Comparison of ENCODE assay signal across 29 mouse cellular contexts in the genomic region with DNA sequence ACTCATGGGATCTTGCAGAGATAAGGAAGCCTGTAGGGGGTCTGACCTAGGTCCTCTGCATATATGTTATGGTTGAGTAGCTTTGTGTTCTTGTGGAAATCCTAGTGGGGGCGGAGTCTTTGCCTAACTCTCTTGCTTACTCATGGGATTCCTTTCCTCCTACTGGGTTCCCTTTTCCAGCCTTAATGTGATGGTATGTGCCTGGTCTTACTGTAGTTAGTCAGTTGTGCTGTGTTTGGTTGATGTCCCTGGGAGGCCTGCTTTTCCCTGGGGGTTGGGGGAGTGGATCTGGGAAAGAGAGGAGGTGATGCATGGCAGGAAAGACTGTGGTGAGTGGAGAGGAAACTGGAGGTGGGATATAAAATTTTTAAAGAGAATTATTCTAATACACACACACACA. TPM values are rescaled to one million over a fixed set of nuclear protein-coding genes. Genes with fewer than 3 reads are reported as not detected.
DNase-seq lines count a peak whose midpoint lies in the region; TF ChIP-seq lines count a peak whose summit lies in the region.
"Had no signal": no experiment of that assay in that cellular context is flagged by ENCODE, and none has a peak within 500 bp of the region (broad histone marks: within the 10 kb centered on the region; RNA-seq: fewer than 3 reads in every experiment).

No protein-coding gene starts in this region.

- peaks cover 0 to 7% of the 10 kb centered on the region in 2 experiments for H3K36me3 ChIP-seq in CH12.LX (replicated peaks in 1 of 2; ENCODE audit: control insufficient read depth in 1 of 2, insufficient read depth in 1 of 2, low read length in 1 of 2)
- H3K36me3 ChIP-seq: embryonic facial prominence, embryonic 15.5 days; forebrain, embryonic 12.5 days; heart, embryonic 10.5 days; hindbrain, embryonic 12.5 days had no signal

- H3K4me3 ChIP-seq in CH12.LX (replicated peaks in 1 of 3; ENCODE audit: low read depth in 2 of 3, low read length in 2 of 3, poor library complexity in 1 of 3) = no peak overlapping the region
- no peak overlapping the region for H3K4me3 ChIP-seq in embryonic fibroblast, embryonic 13.5 days (ENCODE audit: insufficient read depth, low read length)
- H3K4me3 ChIP-seq: embryonic facial prominence, embryonic 15.5 days; forebrain, embryonic 12.5 days; heart, embryonic 10.5 days; hindbrain, embryonic 12.5 days had no signal

- H3K4me2 ChIP-seq in CH12.LX (ENCODE audit: insufficient read depth, low read depth, poor library complexity, severe bottlenecking) = peak overlapping the region; percentile 77
- H3K4me2 ChIP-seq: embryonic facial prominence, embryonic 15.5 days; forebrain, embryonic 12.5 days; hindbrain, embryonic 12.5 days had no signal

- in situ Hi-C loops in CH12.LX (cut with MboI; ENCODE audit: low pct_ligation_motif_present, low pct_unique_long_range_greater_than_20kb, low sequenced_read_pairs) = no loop called here

- no peaks in the 10 kb centered on the region for H3K9me3 ChIP-seq in CH12.LX (replicated peaks; ENCODE audit: low read length)
- H3K9me3 ChIP-seq: embryonic facial prominence, embryonic 15.5 days; forebrain, embryonic 12.5 days; heart, embryonic 10.5 days; hindbrain, embryonic 12.5 days had no signal

- peak overlapping the region; percentile 85 for H3K27ac ChIP-seq in CH12.LX (ENCODE audit: insufficient read depth, low read depth)
- H3K27ac ChIP-seq in embryonic fibroblast, embryonic 13.5 days (ENCODE audit: insufficient read depth, low read length) = peak overlapping the region; percentile 86
- H3K27ac ChIP-seq: embryonic facial prominence, embryonic 15.5 days; forebrain, embryonic 12.5 days; heart, embryonic 10.5 days; hindbrain, embryonic 12.5 days had no signal

- no peaks in the 10 kb centered on the region for H3K27me3 ChIP-seq in CH12.LX (replicated peaks)
- H3K27me3 ChIP-seq: embryonic facial prominence, embryonic 15.5 days; forebrain, embryonic 12.5 days; hindbrain, embryonic 12.5 days had no signal

- TF ChIP-seq POLR2A in CH12.LX (IDR thresholded peaks at IDR 0.05; ENCODE audit: low read depth, low read length) = no peak
- TF ChIP-seq POLR2A in embryonic fibroblast, embryonic 13.5 days (IDR thresholded peaks at IDR 0.05; ENCODE audit: low read depth, low read length) = 0 out of 2 replicates have a peak, but pooled peaks have one; percentile 18

- no peak for TF ChIP-seq RAD21 in CH12.LX (IDR thresholded peaks at IDR 0.05; ENCODE audit: low read depth, low read length)

- TF ChIP-seq EP300 in CH12.LX (IDR thresholded peaks at IDR 0.05; ENCODE audit: low read length) = no peak

- H3K9ac ChIP-seq in CH12.LX (ENCODE audit: insufficient read depth, low read depth) = peak overlapping the region; percentile 83
- H3K9ac ChIP-seq: embryonic facial prominence, embryonic 15.5 days; forebrain, embryonic 12.5 days; hindbrain, embryonic 12.5 days had no signal

- DNase-seq in CH12.LX (ENCODE audit: extremely low read depth) = no peak
- peak; percentile 80 for DNase-seq in NIH3T3 (ENCODE audit: low read depth)
- no peak for DNase-seq in adrenal gland, postnatal 25 days
- no peak for DNase-seq in spleen, postnatal 36 days (ENCODE audit: low spot score in 2 of 2)
- no peak for DNase-seq in adrenal gland, postnatal 10 days
- DNase-seq: adrenal gland, postnatal 14 days; B cell, adult 2 months; cerebellum, adult 11 months; cerebellum, adult 8-10 months; cerebellum, postnatal 14 days; embryo, embryonic 11 days; gastrocnemius, postnatal 10 days; heart, adult 18-20 months; heart, postnatal 10 days; heart, postnatal 4 days had no signal

- no peak for TF ChIP-seq CTCF in CH12.LX (conservative IDR thresholded peaks at IDR 0.05 in 1 of 2, IDR thresholded peaks at IDR 0.05 in 1 of 2; ENCODE audit: low read depth in 2 of 2, low read length in 2 of 2)
- no peak for TF ChIP-seq CTCF in embryonic fibroblast, embryonic 13.5 days (IDR thresholded peaks at IDR 0.05; ENCODE audit: borderline replicate concordance, insufficient read depth, low read length)

- dilution Hi-C loops in CH12.LX (cut with MboI; ENCODE audit: extremely low pct_ligation_motif_present, extremely low pct_unique_long_range_greater_than_20kb, low sequenced_read_pairs) = no loop called here

- H3K4me1 ChIP-seq in CH12.LX (ENCODE audit: control insufficient read depth in 1 of 2, insufficient read depth in 2 of 2) = peaks cover 19 to 78% of the 10 kb centered on the region in 2 experiments
- H3K4me1 ChIP-seq in embryonic fibroblast, embryonic 13.5 days (ENCODE audit: control insufficient read depth, insufficient read depth, low read length) = peaks cover 14% of the 10 kb centered on the region
- H3K4me1 ChIP-seq: forebrain, embryonic 12.5 days; heart, embryonic 10.5 days; hindbrain, embryonic 12.5 days had no signal

- H3K79me2 ChIP-seq in CH12.LX (replicated peaks; ENCODE audit: control insufficient read depth, extremely low read depth, insufficient read depth, poor library complexity, severe bottlenecking) = peaks cover 70% of the 10 kb centered on the region

TF ChIP-seq in CH12.LX, 34 proteins besides CTCF, POLR2A, EP300 and RAD21:
- TF ChIP-seq MYC (IDR thresholded peaks at IDR 0.05; ENCODE audit: low read depth, low read length) = no peak
- TF ChIP-seq CHD2 (IDR thresholded peaks at IDR 0.05; ENCODE audit: low read length) = no peak
- no peak for TF ChIP-seq ZC3H11A (IDR thresholded peaks at IDR 0.05; ENCODE audit: low read depth, low read length)
- no peak for TF ChIP-seq TBP (conservative IDR thresholded peaks at IDR 0.05; ENCODE audit: low read depth, low read length)
- TF ChIP-seq IRF4 (IDR thresholded peaks at IDR 0.05; ENCODE audit: low read depth, low read length) = no peak
- no peak for TF ChIP-seq HCFC1 (IDR thresholded peaks at IDR 0.05; ENCODE audit: low read depth, low read length)
- TF ChIP-seq KAT2A (IDR thresholded peaks at IDR 0.05; ENCODE audit: insufficient replicate concordance, low read length) = no peak
- TF ChIP-seq NRF1 (IDR thresholded peaks at IDR 0.05; ENCODE audit: low read depth, low read length) = no peak
- TF ChIP-seq TCF12 (IDR thresholded peaks at IDR 0.05; ENCODE audit: low read depth, low read length) = no peak
- no peak for TF ChIP-seq ELF1 (IDR thresholded peaks at IDR 0.05; ENCODE audit: low read depth, low read length)
- no peak for TF ChIP-seq UBTF (IDR thresholded peaks at IDR 0.05; ENCODE audit: low read depth, low read length)
- TF ChIP-seq NELFE (IDR thresholded peaks at IDR 0.05; ENCODE audit: low read depth, low read length) = no peak
- no peak for TF ChIP-seq E2F4 (IDR thresholded peaks at IDR 0.05; ENCODE audit: insufficient replicate concordance, low read depth, low read length)
- TF ChIP-seq SIN3A (IDR thresholded peaks at IDR 0.05; ENCODE audit: low read length) = no peak
- no peak for TF ChIP-seq JUN (IDR thresholded peaks at IDR 0.05; ENCODE audit: insufficient read depth, low read depth, low read length)
TF ChIP-seq in CH12.LX: peak in this region for 0.

RNA-seq across cellular contexts. Expression of a gene that starts 6.0 kb away (rescaled TPM):
- 24.8 and 29.7 TPM in 2 replicates for total RNA-seq in CH12.LX (2012; rRNA removed)
- 48.2 and 54.9 TPM in 2 replicates for total RNA-seq in CH12.LX (2014; rRNA removed)
- 37.9 and 40.6 TPM in 2 replicates for polyA plus RNA-seq in CH12.LX (2012; ENCODE audit: insufficient read length, low read depth)
- 30.6 and 40.5 TPM in 2 replicates for polyA plus RNA-seq in embryonic fibroblast, embryonic 13.5 days (2011; ENCODE audit: insufficient read length, low read depth, missing spikeins)
- total RNA-seq in adrenal gland, postnatal 25 days (2021) = 5.5 and 6.7 TPM in 2 replicates
- total RNA-seq in adrenal gland, postnatal 10 days (2021) = 1 to 10 TPM; 4.8 to 6.6 TPM
- total RNA-seq: MEL had no signal

RNA-seq across cellular contexts. Expression of a gene that starts 32.2 kb away (rescaled TPM):
- not detected in 2 replicates for total RNA-seq in CH12.LX (2012; rRNA removed)
- total RNA-seq in CH12.LX (2014; rRNA removed) = not detected in 2 replicates
- not detected in 2 replicates for polyA plus RNA-seq in CH12.LX (2012; ENCODE audit: insufficient read length, low read depth)
- not detected in 2 replicates for polyA plus RNA-seq in embryonic fibroblast, embryonic 13.5 days (2011; ENCODE audit: insufficient read length, low read depth, missing spikeins)
- total RNA-seq in adrenal gland, postnatal 25 days (2021) = not detected in 2 replicates
- total RNA-seq in adrenal gland, postnatal 10 days (2021) = under 1 TPM in 1 of 2 experiments, not detected in 1; 0.12 TPM
- total RNA-seq: adrenal gland, postnatal 14 days; gastrocnemius, postnatal 10 days; gastrocnemius, postnatal 4 days; heart, adult 18-20 months; heart, postnatal 10 days; heart, postnatal 4 days; MEL had no signal
- polyA plus RNA-seq: CD4-positive, CD25-positive, alpha-beta regulatory T cell, adult 4 months; forebrain, embryonic 12.5 days; forebrain, embryonic 16.5 days; frontal cortex, adult 2 months; heart, embryonic 10.5 days; heart, embryonic 14.5 days; hindbrain, embryonic 12.5 days; hindbrain, embryonic 16.5 days; inflammation-experienced regulatory T-cells, adult 6 months had no signal

RNA-seq across cellular contexts. Expression of a gene that starts 57.3 kb away (rescaled TPM):
- total RNA-seq in CH12.LX (2012; rRNA removed) (not detected in 2 replicates), CH12.LX (2014; rRNA removed) (0.13 TPM in 1 of 2 replicates, not detected in the other)
- 0.31 and 0.52 TPM in 2 replicates for polyA plus RNA-seq in CH12.LX (2012; ENCODE audit: insufficient read length, low read depth)
- polyA plus RNA-seq in embryonic fibroblast, embryonic 13.5 days (2011; ENCODE audit: insufficient read length, low read depth, missing spikeins) = 5,580 and 7,205 TPM in 2 replicates
- 22.6 and 26.8 TPM in 2 replicates for total RNA-seq in adrenal gland, postnatal 25 days (2021)
- 100 to 1,000 TPM in 1 of 2 experiments, 10 to 100 TPM in 1; 69.7 to 135 TPM for total RNA-seq in adrenal gland, postnatal 10 days (2021)
- total RNA-seq: common myeloid progenitor, adult 5-6 weeks; MEL had no signal

Comparison
In these comparisons a context has a peak if more than half of its experiments do, and no peak if none do; other contexts are left out.
1. RNA of a gene that starts 57.3 kb away (total RNA-seq): 69.7 to 135 TPM in adrenal gland, postnatal 10 days and 22.6 to 26.8 TPM in adrenal gland, postnatal 25 days; 0.13 TPM in CH12.LX; every median in the first group is over 10 times any median in the second.